Mouse (Mus musculus) midbrain, embryonic 15.5 days (tissue): ENCODE data around the gene Tpk1. TPM values are rescaled to one million over a fixed set of nuclear protein-coding genes. Genes with fewer than 3 reads are reported as not detected.

Experiments
- ATAC-seq: fragments of 200-750 bp; cut with Nextera tagmentation; replicated peaks from 2 replicates; pipeline ENCODE4 v1.8.0; 2017; ENCODE audit warnings: moderate TSS enrichment
- H3K27ac ChIP-seq: fragments of 300-500 bp; sonication (generic); 2 replicates; pipeline ENCODE4 v1.5.1; 2015; ENCODE audit warnings: mild to moderate bottlenecking, inconsistent platforms
- H3K27me3 ChIP-seq: fragments of 300-500 bp; sonication (generic); replicated peaks from 2 replicates; pipeline ENCODE4 v1.6.1; 2015; ENCODE audit warnings: inconsistent platforms
- H3K36me3 ChIP-seq: fragments of 300-500 bp; sonication (generic); replicated peaks from 2 replicates; pipeline ENCODE4 v1.6.1; 2015; ENCODE audit warnings: inconsistent platforms
- H3K4me1 ChIP-seq: fragments of 300-500 bp; sonication (generic); 2 replicates; pipeline ENCODE4 v1.6.1; 2015; ENCODE audit warnings: inconsistent platforms
- H3K4me2 ChIP-seq: fragments of 300-500 bp; sonication (generic); 2 replicates; pipeline ENCODE4 v1.6.1; 2015; ENCODE audit warnings: inconsistent platforms, mild to moderate bottlenecking, moderate library complexity
- H3K4me3 ChIP-seq: fragments of 300-500 bp; sonication (generic); 2 replicates; pipeline ENCODE4 v1.5.1; 2015; ENCODE audit warnings: mild to moderate bottlenecking, inconsistent platforms
- H3K9ac ChIP-seq: fragments of 300-500 bp; sonication (generic); 2 replicates; pipeline ENCODE4 v1.6.1; 2015; ENCODE audit warnings: mild to moderate bottlenecking, inconsistent platforms
- H3K9me3 ChIP-seq: fragments of 300-500 bp; sonication (generic); 2 replicates; pipeline ENCODE4 v1.6.1; 2016; ENCODE audit warnings: inconsistent platforms
- WGBS: fragments of 180-500 bp; shearing (Covaris S2); methylation state at CpG from one replicate; pipeline ENCODE4 v1.1.7; 2015; ENCODE audit warnings: mixed read lengths; 5-methylcytosine and 5-hydroxymethylcytosine counted together
- polyA plus RNA-seq: library from polyadenylated mRNA; unstranded; fragments of >200 nt; fragmentation: Nextera tagmentation; extraction: Ambion mirVana; gene quantifications from 2 replicates; pipeline ENCODE4 v1.2.1, GENCODE M21; 2015

Gene Tpk1
- 5.7 and 6.1 TPM in 2 replicates for polyA plus RNA-seq

DNA sequence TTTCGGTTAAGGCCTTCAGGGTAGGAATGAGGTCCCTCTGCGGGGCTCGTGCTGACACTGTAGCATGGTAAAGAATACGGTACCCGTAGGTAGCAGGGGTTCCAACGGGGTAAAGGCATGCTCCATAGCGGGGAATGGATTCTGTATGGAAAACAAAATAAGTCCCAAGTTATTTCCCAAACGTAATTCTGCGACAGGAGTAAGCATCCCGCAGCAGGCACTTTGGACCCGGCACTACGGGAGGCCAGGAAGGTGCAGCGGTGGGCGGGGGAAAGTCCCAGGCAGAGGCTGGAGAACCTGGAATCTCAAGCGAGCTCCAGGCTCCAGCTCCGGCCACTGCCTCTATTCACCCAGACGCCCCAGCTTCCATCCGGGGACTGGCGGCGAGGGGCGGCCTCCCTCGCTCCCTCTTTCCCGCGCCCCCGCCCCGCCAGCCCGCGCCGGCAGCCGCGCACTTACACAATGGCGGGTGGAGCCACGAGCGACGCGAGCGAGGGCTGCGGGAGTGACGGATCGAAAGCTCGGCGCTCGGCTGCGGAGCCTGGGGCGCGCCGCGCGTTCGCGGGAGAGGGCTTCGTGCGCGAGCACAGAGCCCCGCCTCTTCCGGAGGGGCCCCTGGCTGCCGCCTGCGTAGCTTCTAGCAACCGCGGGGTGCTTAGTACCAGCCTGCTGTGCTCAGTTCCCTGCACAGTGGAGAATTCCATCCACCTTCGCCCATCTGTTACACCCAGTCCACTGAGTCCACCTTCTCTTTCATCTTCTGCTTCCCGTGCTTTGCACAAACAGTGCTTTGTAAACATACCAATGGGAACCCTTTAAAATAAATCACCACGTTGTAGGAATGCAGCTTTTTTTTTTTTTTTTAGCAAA, at the start of gene Tpk1:
Tpk1 (minus strand) TSS at position 602 of the 870 bp plus-strand sequence.
- H3K9ac ChIP-seq = peak within 1 kb of the TSS; percentile 88
- peak within 1 kb of the TSS; percentile 61 for H3K4me2 ChIP-seq
- no peaks in the 10 kb centered on the region for H3K9me3 ChIP-seq
- peak; percentile 99 for ATAC-seq
- no peaks in the 10 kb centered on the region for H3K27me3 ChIP-seq
- H3K27ac ChIP-seq = peak within 1 kb of the TSS; percentile 94
- peaks cover 10% of the 10 kb centered on the region for H3K4me1 ChIP-seq
- H3K36me3 ChIP-seq = no peaks in the 10 kb centered on the region
- under 1% methylated on average over 62 of the region's 63 CpGs for WGBS
- peak within 1 kb of the TSS; percentile 68 for H3K4me3 ChIP-seq

DNA sequence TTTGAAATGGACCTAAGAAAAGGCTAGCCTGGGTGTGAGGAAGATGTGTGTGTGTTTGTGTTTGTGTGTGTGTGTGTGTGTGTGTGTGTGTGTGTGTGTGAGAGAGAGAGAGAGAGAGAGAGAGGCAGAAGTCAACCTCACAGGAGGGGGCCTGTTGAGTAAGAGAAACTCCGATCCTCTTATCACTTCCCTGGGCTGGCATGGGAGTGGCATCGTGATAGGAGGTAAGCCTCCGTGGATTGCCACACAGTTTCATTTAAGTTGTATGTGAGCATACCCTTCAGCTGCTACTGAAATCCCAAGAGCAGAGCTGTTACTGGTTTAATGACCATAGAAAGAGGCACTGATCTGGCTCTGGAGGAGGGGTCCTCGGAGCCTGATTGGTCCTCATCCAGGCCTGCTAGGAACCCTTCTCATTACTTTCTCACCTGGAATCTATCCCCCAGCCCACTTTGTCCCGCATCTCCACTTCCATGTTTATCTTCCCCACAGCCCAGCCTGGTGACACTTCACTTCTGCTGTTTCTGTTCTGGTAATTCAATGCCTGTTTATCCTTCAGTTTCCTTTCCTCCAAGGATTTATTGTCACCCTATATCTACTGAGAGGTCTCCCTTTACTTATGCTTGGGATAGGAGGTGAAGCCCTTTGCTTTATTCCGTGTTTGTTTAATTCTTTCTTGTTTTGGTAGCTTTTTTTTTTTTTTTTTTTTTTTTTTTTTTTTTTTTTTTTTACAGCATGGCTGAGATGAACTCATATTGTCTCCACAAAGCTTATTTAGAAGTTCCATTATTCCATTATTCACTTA, 36.9 kb upstream of the Tpk1 start:
- no peak overlapping the region for H3K27ac ChIP-seq
- H3K9me3 ChIP-seq = no peaks in the 10 kb centered on the region
- H3K27me3 ChIP-seq = no peaks in the 10 kb centered on the region
- H3K36me3 ChIP-seq = no peaks in the 10 kb centered on the region
- H3K4me2 ChIP-seq = no peak overlapping the region
- no peak overlapping the region for H3K9ac ChIP-seq
- no peak overlapping the region for H3K4me3 ChIP-seq
- 79% methylated on average over 6 of the region's 6 CpGs for WGBS
- no peaks in the 10 kb centered on the region for H3K4me1 ChIP-seq
- ATAC-seq = no peak

DNA sequence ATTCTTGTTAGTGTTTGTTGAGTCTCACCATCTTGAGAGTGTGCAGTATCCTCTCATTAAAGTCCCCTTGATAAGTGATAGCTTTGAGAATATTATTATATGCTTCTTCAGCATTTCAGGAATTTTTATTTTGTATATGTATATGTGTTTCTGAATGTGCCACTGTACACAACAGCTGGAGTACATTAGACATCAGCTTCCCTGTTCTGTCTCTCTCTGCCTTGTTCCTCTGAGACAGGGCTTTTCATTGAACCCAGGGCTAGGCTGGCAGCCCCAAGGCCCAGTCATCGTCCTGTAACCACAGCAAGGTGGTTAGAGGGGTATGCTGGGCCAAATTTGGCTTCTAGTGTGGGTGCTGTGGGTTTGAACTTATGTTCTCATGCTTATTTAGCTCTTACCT, 25.8 kb upstream of the Tpk1 start:
- Histone ChIP-seq H3K36me3 (no peaks in the 10 kb centered on the region), H3K9me3 (no peaks in the 10 kb centered on the region), H3K27ac (no peak overlapping the region), H3K4me2 (no peak overlapping the region), H3K27me3 (no peaks in the 10 kb centered on the region), H3K9ac (no peak overlapping the region), H3K4me1 (no peaks in the 10 kb centered on the region), H3K4me3 (no peak overlapping the region)
- 79% methylated on average over 1 of the region's 1 CpGs for WGBS
- ATAC-seq = no peak

GRCm38 (mm10) chr6:43685985-43686384, 19.9 kb upstream of the Tpk1 start:
- H3K4me3 ChIP-seq = no peak overlapping the region
- no peak overlapping the region for H3K9ac ChIP-seq
- WGBS = 49% methylated on average over 2 of the region's 2 CpGs
- H3K27me3 ChIP-seq = no peaks in the 10 kb centered on the region
- H3K36me3 ChIP-seq = no peaks in the 10 kb centered on the region
- no peaks in the 10 kb centered on the region for H3K9me3 ChIP-seq
- H3K27ac ChIP-seq = no peak overlapping the region
- H3K4me2 ChIP-seq = no peak overlapping the region
- no peaks in the 10 kb centered on the region for H3K4me1 ChIP-seq
- peak; percentile 80 for ATAC-seq

GRCm38 (mm10) chr6:43682535-43682934, 16.5 kb upstream of the Tpk1 start:
- Histone ChIP-seq H3K4me1 (no peaks in the 10 kb centered on the region), H3K9me3 (no peaks in the 10 kb centered on the region), H3K4me3 (no peak overlapping the region), H3K4me2 (no peak overlapping the region), H3K27me3 (no peaks in the 10 kb centered on the region), H3K9ac (no peak overlapping the region), H3K36me3 (no peaks in the 10 kb centered on the region), H3K27ac (no peak overlapping the region)
- 42% methylated on average over 2 of the region's 2 CpGs for WGBS
- ATAC-seq = no peak

- Histone ChIP-seq H3K4me1 (no peaks in the 10 kb centered on the region), H3K36me3 (no peaks in the 10 kb centered on the region), H3K4me2 (no peak overlapping the region), H3K27me3 (no peaks in the 10 kb centered on the region), H3K4me3 (no peak overlapping the region), H3K9ac (no peak overlapping the region), H3K9me3 (no peaks in the 10 kb centered on the region), H3K27ac (no peak overlapping the region)
- no peak for ATAC-seq
- WGBS = 94% methylated on average over 2 of the region's 2 CpGs
Measured at GRCm38 (mm10) chr6:43678689-43679212, 12.7 kb upstream of the Tpk1 start.

DNA sequence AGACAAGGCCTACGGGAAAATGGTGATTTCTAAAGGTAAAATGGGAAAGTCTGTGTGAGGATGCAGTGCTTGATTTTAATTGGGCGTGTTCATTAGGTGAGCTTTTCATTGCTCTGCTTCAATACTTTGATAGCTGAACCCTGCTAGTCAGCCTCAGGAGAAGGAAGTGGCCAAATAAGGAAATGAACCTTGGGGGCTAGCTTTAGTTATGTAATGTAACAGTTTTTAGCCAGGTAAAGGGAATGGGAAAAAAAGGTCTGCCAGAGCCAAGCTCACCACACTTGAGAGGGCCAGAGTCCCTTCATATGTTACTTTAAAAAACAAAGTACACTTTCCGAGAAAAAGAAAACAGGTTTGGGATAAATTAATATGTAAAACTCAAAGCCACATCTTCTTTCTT, 11.5 kb upstream of the Tpk1 start:
- H3K27ac ChIP-seq = no peak overlapping the region
- no peaks in the 10 kb centered on the region for H3K27me3 ChIP-seq
- WGBS = 78% methylated on average over 3 of the region's 3 CpGs
- H3K4me1 ChIP-seq = no peaks in the 10 kb centered on the region
- no peak overlapping the region for H3K4me2 ChIP-seq
- H3K9me3 ChIP-seq = no peaks in the 10 kb centered on the region
- no peak overlapping the region for H3K9ac ChIP-seq
- no peak overlapping the region for H3K4me3 ChIP-seq
- no peak for ATAC-seq
- no peaks in the 10 kb centered on the region for H3K36me3 ChIP-seq

DNA sequence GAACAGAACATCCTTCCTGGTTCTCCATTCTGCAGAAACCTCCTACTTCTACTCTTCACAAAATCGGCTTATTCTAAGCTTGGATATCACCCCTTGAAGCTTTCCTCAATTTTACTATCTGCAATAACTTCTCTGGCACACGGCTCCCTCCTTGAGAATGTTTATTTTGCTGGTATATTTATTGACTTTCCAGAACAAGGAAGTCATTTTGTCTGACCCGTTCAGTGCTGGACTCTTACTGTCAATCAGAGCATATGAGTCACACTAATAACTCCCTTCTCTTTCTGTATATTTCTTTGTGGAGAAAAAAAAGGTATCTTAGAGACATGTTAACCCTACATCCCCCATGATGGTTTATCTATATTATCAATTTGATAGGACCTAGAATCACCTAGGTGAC, 10.1 kb upstream of the Tpk1 start:
- Histone ChIP-seq H3K4me3 (no peak overlapping the region), H3K4me2 (no peak overlapping the region), H3K4me1 (no peaks in the 10 kb centered on the region), H3K9ac (no peak overlapping the region), H3K27ac (no peak overlapping the region), H3K27me3 (no peaks in the 10 kb centered on the region), H3K36me3 (no peaks in the 10 kb centered on the region), H3K9me3 (no peaks in the 10 kb centered on the region)
- 78% methylated on average over 3 of the region's 3 CpGs for WGBS
- no peak for ATAC-seq

DNA sequence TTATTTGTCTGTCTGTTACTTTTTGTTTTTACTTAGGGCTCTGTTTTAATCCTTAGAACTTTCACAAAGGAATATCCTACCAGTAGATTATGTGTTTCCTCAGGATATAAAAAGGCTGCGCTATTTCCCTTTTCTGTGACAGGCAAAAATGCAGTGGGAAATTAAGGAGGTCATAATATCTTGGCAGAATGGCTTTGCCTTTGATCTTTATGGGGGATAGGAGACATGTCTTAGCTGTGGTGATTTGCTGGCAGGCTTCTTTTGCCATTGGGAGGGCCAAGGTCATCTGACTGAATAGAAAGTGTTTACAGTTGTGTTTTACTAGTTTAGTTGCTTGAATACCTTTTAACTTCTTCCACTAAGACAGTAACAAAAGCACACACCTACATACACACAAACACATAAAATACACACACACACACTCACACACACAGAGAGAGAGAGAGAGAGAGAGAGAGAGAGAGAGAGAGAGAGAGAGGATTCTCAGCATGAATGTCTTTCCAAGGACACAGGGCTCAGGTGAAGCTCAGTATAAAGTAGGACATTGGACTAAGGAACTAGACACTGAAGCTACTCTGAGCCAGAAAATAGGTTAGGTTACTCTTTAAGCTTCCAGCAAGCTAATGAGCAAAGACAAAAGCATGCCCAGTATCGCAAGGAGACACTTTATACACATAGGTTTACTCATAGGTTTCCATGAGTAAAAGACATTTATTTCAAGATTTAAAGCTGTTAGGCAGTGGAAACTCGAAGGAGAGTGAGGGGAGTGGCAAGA, 9.1 kb upstream of the Tpk1 start:
- Histone ChIP-seq H3K27me3 (no peaks in the 10 kb centered on the region), H3K4me2 (no peak overlapping the region), H3K36me3 (no peaks in the 10 kb centered on the region), H3K4me3 (no peak overlapping the region), H3K27ac (no peak overlapping the region), H3K9ac (no peak overlapping the region), H3K4me1 (no peaks in the 10 kb centered on the region), H3K9me3 (no peaks in the 10 kb centered on the region)
- no peak for ATAC-seq
- WGBS = 73% methylated on average over 3 of the region's 3 CpGs

DNA sequence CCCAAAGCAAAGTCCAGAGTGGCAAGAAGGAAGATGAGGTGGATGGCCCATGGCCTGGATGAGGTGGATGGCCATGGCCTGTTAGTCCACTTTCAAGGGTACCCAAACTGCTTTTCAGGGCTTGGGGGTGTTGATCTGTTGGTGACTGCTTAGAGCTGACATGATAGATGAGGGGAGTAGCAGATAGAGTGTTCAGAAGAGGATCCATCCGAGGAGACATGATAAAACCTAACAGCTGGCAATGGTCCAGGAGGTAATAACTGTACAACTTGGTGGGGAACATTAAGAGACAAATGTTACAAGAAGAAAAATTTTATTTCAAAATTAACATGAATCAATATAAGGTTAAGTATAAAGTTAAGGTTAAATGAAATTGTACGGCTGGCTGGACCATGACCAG, 4.9 kb upstream of the Tpk1 start:
- H3K4me1 ChIP-seq = peaks cover 4% of the 10 kb centered on the region
- no peak for ATAC-seq
- no peak overlapping the region for H3K9ac ChIP-seq
- no peak overlapping the region for H3K4me2 ChIP-seq
- WGBS = 95% methylated on average over 2 of the region's 2 CpGs
- no peaks in the 10 kb centered on the region for H3K36me3 ChIP-seq
- no peaks in the 10 kb centered on the region for H3K27me3 ChIP-seq
- H3K9me3 ChIP-seq = no peaks in the 10 kb centered on the region
- H3K4me3 ChIP-seq = no peak overlapping the region
- H3K27ac ChIP-seq = no peak overlapping the region

DNA sequence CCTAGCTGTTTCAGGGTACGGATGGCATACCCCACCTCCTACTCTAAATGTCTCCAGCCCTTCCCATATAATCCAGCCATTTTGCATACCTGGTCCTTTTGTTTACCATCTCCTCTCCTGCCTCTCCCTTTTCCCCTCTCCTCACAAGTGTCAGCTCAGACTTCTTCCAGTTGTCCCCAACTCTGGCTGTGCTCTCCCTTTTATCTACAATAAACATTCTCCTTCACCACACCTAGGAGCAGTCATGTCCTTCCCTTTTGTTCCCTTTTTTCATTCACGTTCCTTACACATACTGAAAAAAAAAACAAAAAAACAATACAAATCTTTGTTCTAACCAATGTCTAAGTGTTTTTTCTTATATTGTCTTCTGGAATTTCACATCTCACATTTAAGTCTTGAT, 1.6 kb upstream of the Tpk1 start:
- H3K27ac ChIP-seq = no peak overlapping the region
- WGBS = 89% methylated on average over 2 of the region's 2 CpGs
- no peak for ATAC-seq

More for the DNA sequence above, 1.6 kb upstream of the Tpk1 start:
- H3K4me3 ChIP-seq = no peak overlapping the region
- H3K4me2 ChIP-seq = no peak overlapping the region
- H3K4me1 ChIP-seq = peaks cover 10% of the 10 kb centered on the region
- H3K27me3 ChIP-seq = no peaks in the 10 kb centered on the region
- H3K9ac ChIP-seq = no peak overlapping the region
- H3K9me3 ChIP-seq = no peaks in the 10 kb centered on the region
- no peaks in the 10 kb centered on the region for H3K36me3 ChIP-seq
